Mouse (Mus musculus) lung, postnatal 0 days (tissue): ENCODE measurements around the gene Cklf.

Experiments used
- CTCF ChIP-seq: IDR thresholded peaks from 2 replicates; pipeline ENCODE4 v1.5.1; 2016; ENCODE audit warnings: antibody characterized with exemption, mild to moderate bottlenecking
- EP300 ChIP-seq: IDR thresholded peaks from 2 replicates; pipeline ENCODE4 v1.6.1; 2016; ENCODE audit warnings: antibody characterized with exemption, mild to moderate bottlenecking, control low read depth

GRCm38 (mm10) chr8:104294396-104294795 is 43.7 kb downstream of the Cklf start:
- no peak for TF ChIP-seq EP300
- no peak for TF ChIP-seq CTCF
